Mouse (Mus musculus) central nervous system, embryonic 11.5 days (tissue): Measurements from ENCODE around the gene Ptafr. TPM values are rescaled to one million over a fixed set of nuclear protein-coding genes. Genes with fewer than 3 reads are reported as not detected.

Experiments used
- polyA plus RNA-seq: library from polyadenylated mRNA; depleted of rRNA; stranded (reverse); fragments of >200 nt; gene quantifications from 2 replicates; pipeline ENCODE4 v1.2.3, GENCODE M21; 2012; rRNA removed

Ptafr gene
- polyA plus RNA-seq = 0.53 and 0.55 TPM in 2 replicates

GRCm38 (mm10) chr4:132563965-132564364 is at the start of gene Ptafr:
Gene Ptafr (plus strand): TSS chr4:132564067.

DNA sequence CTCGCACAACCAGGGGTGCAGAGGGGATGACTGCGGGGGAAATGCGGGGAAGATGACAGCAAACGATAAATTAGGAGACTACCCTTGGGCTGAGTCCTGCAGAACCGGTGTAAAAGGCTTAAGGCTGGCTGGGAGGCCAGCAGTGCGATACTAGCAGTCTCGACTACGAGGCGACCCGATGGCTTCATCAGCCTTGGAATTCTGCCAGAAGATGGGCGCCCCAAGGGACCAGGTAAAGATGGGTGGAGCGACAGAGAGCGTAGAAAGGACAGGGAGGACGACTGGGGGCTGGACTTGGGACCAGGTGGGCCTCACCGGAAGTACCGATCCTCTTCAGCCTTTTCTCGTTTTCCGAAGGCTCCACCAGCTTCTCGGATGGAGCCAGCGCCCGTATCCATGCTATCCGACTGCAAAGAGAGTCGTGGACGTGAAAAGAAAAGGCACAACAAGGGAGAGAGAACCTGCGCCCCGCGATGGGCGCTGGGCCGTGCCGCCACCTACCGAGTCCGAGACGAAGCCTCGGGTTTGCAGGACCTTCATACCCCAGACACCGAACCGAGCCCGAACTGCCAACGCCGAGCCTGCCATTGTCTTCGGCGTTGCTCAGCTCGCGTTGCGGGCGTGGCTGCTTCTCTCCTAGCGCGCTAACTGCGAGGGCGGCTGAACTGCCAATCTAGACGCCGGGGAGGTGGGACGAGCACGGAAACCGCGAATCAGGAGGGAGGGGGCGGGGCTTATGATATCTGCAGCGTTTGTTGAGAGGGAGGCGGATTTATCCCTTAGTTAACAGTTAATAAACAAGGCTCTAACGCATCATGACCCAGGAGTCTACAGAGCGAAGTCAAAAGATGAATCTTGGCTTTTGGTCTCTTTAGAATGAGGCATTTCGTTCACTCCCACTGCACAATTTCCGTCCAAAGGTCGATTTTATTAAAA is 30.6 kb upstream of the Ptafr start, which contains the start of gene Atpif1:
Gene Atpif1, minus strand, starts transcription at position 679 of the 936 bp plus-strand sequence.

GRCm38 (mm10) chr4:132535406-132536121 is 28.3 kb upstream of the Ptafr start, which contains the start of gene Dnajc8:
Gene Dnajc8 (plus strand): TSS chr4:132535550.

Other genes with a start within 250 kb of the Ptafr start
- gene Trnau1ap, start 234.5 kb upstream of the Ptafr start, polyA plus RNA-seq = 30.4 and 36.8 TPM in 2 replicates
- gene Rcc1, start 210.5 kb upstream of the Ptafr start, polyA plus RNA-seq = 49.4 and 122 TPM in 2 replicates
- gene Phactr4, start 141.6 kb upstream of the Ptafr start, polyA plus RNA-seq = 29.7 and 51.3 TPM in 2 replicates
- gene Med18, start 100.1 kb upstream of the Ptafr start, polyA plus RNA-seq = 15.8 TPM in 2 replicates
- gene Sesn2, start 53.6 kb upstream of the Ptafr start, polyA plus RNA-seq = 4.8 and 6.0 TPM in 2 replicates
- 848 and 1,778 TPM in 2 replicates for gene Atpif1, start 30.4 kb upstream of the Ptafr start, polyA plus RNA-seq
- 177 and 456 TPM in 2 replicates for gene Dnajc8, start 28.5 kb upstream of the Ptafr start, polyA plus RNA-seq
- gene Eya3, start 74.9 kb downstream of the Ptafr start, polyA plus RNA-seq = 40.7 and 41.9 TPM in 2 replicates
- 3.9 and 6.2 TPM in 2 replicates for gene Xkr8, start 168.5 kb downstream of the Ptafr start, polyA plus RNA-seq
- gene Smpdl3b, start 193.2 kb downstream of the Ptafr start, polyA plus RNA-seq = 1.7 and 3.3 TPM in 2 replicates
- 93.8 and 98.4 TPM in 2 replicates for gene Rpa2, start 204.3 kb downstream of the Ptafr start, polyA plus RNA-seq
- gene Themis2, start 232.3 kb downstream of the Ptafr start, polyA plus RNA-seq = 0.88 TPM in 2 replicates